Mouse (Mus musculus): ENCODE data around the gene Irf3. TPM values are rescaled to one million over a fixed set of nuclear protein-coding genes. Genes with fewer than 3 reads are reported as not detected.
"Not testable (repeated sequence)": the region's sequence is repeated elsewhere in the genome, so short reads cannot be mapped to it uniquely, and the experiment has no call there.

Irf3 gene
- polyA plus RNA-seq, 1 experiment from 2014 or later: 83.5 TPM

- ATAC-seq (ENCODE audit: insufficient number of reproducible peaks, low FRiP score, low TSS enrichment, low read depth): no peak; the same call in 1 of the 2 replicates
- under 1% methylated on average over 20 of the region's 20 CpGs for WGBS
- DNase-seq (ENCODE audit: low spot score): no peak
Observed at GRCm38 (mm10) chr7:45015344-45015956, 18.0 kb downstream of the Irf3 start.

GRCm38 (mm10) chr7:45015957-45016612, 18.6 kb downstream of the Irf3 start, which contains the start of gene Scaf1:
TSS of gene Scaf1 (minus strand) at chr7:45016363.
- DNase-seq (ENCODE audit: low spot score): peak; percentile 100
- Histone ChIP-seq H3K36me3 (ENCODE audit: control insufficient read depth, insufficient read depth, low read length) (peaks cover 14% of the 10 kb centered on the region; the same call in 1 of the 2 replicates), H3K27ac (replicated peaks; ENCODE audit: low read depth, low read length) (peak within 1 kb of the TSS; percentile 66), H3K27me3 (ENCODE audit: control insufficient read depth, insufficient read depth, low read length) (no peaks in the 10 kb centered on the region), H3K9me3 (ENCODE audit: control insufficient read depth, low read length) (no peaks in the 10 kb centered on the region), H3K4me3 (ENCODE audit: low read depth, low read length) (peak within 1 kb of the TSS; percentile 93), H3K4me2 (ENCODE audit: low read depth, severe bottlenecking) (peak within 1 kb of the TSS; percentile 89), H3K9ac (ENCODE audit: low read length) (peak within 1 kb of the TSS; percentile 98), H3K4me1 (ENCODE audit: control insufficient read depth, insufficient read depth, low read length) (peaks cover 9% of the 10 kb centered on the region)
- peak; percentile 89 for ATAC-seq (ENCODE audit: insufficient number of reproducible peaks, low FRiP score, low TSS enrichment, low read depth)
- under 1% methylated on average over 49 of the region's 69 CpGs for WGBS

More at GRCm38 (mm10) chr7:45015344-45015956, 18.0 kb downstream of the Irf3 start:
- Histone ChIP-seq H3K4me3 (ENCODE audit: low read depth, low read length) (peak overlapping the region; percentile 93), H3K9ac (ENCODE audit: low read length) (peak overlapping the region; percentile 98), H3K36me3 (ENCODE audit: control insufficient read depth, insufficient read depth, low read length) (peaks cover 18% of the 10 kb centered on the region), H3K27ac (replicated peaks; ENCODE audit: low read depth, low read length) (peak overlapping the region; percentile 61; the same call in 1 of the 2 replicates), H3K27me3 (ENCODE audit: control insufficient read depth, insufficient read depth, low read length) (no peaks in the 10 kb centered on the region), H3K4me2 (ENCODE audit: low read depth, severe bottlenecking) (peak overlapping the region; percentile 83), H3K4me1 (ENCODE audit: control insufficient read depth, insufficient read depth, low read length) (peaks cover 9% of the 10 kb centered on the region), H3K9me3 (ENCODE audit: control insufficient read depth, low read length) (no peaks in the 10 kb centered on the region)

- Histone ChIP-seq H3K9me3 (ENCODE audit: control insufficient read depth, low read length) (no peaks in the 10 kb centered on the region), H3K9ac (ENCODE audit: low read length) (peak overlapping the region; percentile 38), H3K4me1 (ENCODE audit: control insufficient read depth, insufficient read depth, low read length) (peaks cover 9% of the 10 kb centered on the region), H3K27ac (replicated peaks; ENCODE audit: low read depth, low read length) (peak overlapping the region; percentile 66), H3K36me3 (ENCODE audit: control insufficient read depth, insufficient read depth, low read length) (peaks cover 9% of the 10 kb centered on the region; the same call in 1 of the 2 replicates), H3K4me3 (ENCODE audit: low read depth, low read length) (peak overlapping the region; percentile 93), H3K4me2 (ENCODE audit: low read depth, severe bottlenecking) (peak overlapping the region; percentile 89), H3K27me3 (ENCODE audit: control insufficient read depth, insufficient read depth, low read length) (no peaks in the 10 kb centered on the region)
- 4% methylated on average over 4 of the region's 4 CpGs for WGBS
- no peak for DNase-seq (ENCODE audit: low spot score)
- ATAC-seq (ENCODE audit: insufficient number of reproducible peaks, low FRiP score, low TSS enrichment, low read depth): no peak
Observed at GRCm38 (mm10) chr7:45016761-45017160, 19.3 kb downstream of the Irf3 start.

- no peaks in the 10 kb centered on the region for H3K9me3 ChIP-seq (ENCODE audit: control insufficient read depth, low read length)
- H3K36me3 ChIP-seq (ENCODE audit: control insufficient read depth, insufficient read depth, low read length): peaks cover 3% of the 10 kb centered on the region; the same call in 1 of the 2 replicates
- no peaks in the 10 kb centered on the region for H3K27me3 ChIP-seq (ENCODE audit: control insufficient read depth, insufficient read depth, low read length)
- H3K4me3 ChIP-seq (ENCODE audit: low read depth, low read length): peak within 1 kb of the TSS; percentile 93
- WGBS: under 1% methylated on average over 36 of the region's 36 CpGs
- DNase-seq (ENCODE audit: low spot score) (peak; percentile 87), ATAC-seq (ENCODE audit: insufficient number of reproducible peaks, low FRiP score, low TSS enrichment, low read depth) (peak; percentile 90)
- peaks cover 9% of the 10 kb centered on the region for H3K4me1 ChIP-seq (ENCODE audit: control insufficient read depth, insufficient read depth, low read length)
- peak within 1 kb of the TSS; percentile 64 for H3K9ac ChIP-seq (ENCODE audit: low read length)
- H3K4me2 ChIP-seq (ENCODE audit: low read depth, severe bottlenecking): peak within 1 kb of the TSS; percentile 89
- H3K27ac ChIP-seq (replicated peaks; ENCODE audit: low read depth, low read length): peak within 1 kb of the TSS; percentile 66
Observed at GRCm38 (mm10) chr7:45017242-45018061, 20.0 kb downstream of the Irf3 start, which contains the start of gene Rras. TSS of gene Rras (plus strand) at chr7:45017961.

GRCm38 (mm10) chr7:45019031-45019571, 21.7 kb downstream of the Irf3 start:
- Histone ChIP-seq H3K4me3 (ENCODE audit: low read depth, low read length) (no peak overlapping the region), H3K36me3 (ENCODE audit: control insufficient read depth, insufficient read depth, low read length) (no peaks in the 10 kb centered on the region), H3K4me1 (ENCODE audit: control insufficient read depth, insufficient read depth, low read length) (peaks cover 9% of the 10 kb centered on the region), H3K27ac (replicated peaks; ENCODE audit: low read depth, low read length) (no peak overlapping the region), H3K27me3 (ENCODE audit: control insufficient read depth, insufficient read depth, low read length) (no peaks in the 10 kb centered on the region), H3K9ac (ENCODE audit: low read length) (no peak overlapping the region), H3K4me2 (ENCODE audit: low read depth, severe bottlenecking) (no peak overlapping the region; the same call in 1 of the 2 replicates), H3K9me3 (ENCODE audit: control insufficient read depth, low read length) (no peaks in the 10 kb centered on the region)
- no peak for DNase-seq (ENCODE audit: low spot score)
- WGBS: 35% methylated on average over 8 of the region's 8 CpGs
- ATAC-seq (ENCODE audit: insufficient number of reproducible peaks, low FRiP score, low TSS enrichment, low read depth): no peak

- Histone ChIP-seq H3K4me2 (ENCODE audit: low read depth, severe bottlenecking) (no peak overlapping the region), H3K4me3 (ENCODE audit: low read depth, low read length) (no peak overlapping the region)
- 69% methylated on average over 9 of the region's 9 CpGs for WGBS
Observed at GRCm38 (mm10) chr7:45020225-45020624, 22.8 kb downstream of the Irf3 start.

GRCm38 (mm10) chr7:45023711-45024110, 26.3 kb downstream of the Irf3 start:
- H3K9me3 ChIP-seq (ENCODE audit: control insufficient read depth, low read length); H3K27ac ChIP-seq (replicated peaks; ENCODE audit: low read depth, low read length); H3K4me1 ChIP-seq (ENCODE audit: control insufficient read depth, insufficient read depth, low read length); H3K4me2 ChIP-seq (ENCODE audit: low read depth, severe bottlenecking); H3K27me3 ChIP-seq (ENCODE audit: control insufficient read depth, insufficient read depth, low read length); H3K4me3 ChIP-seq (ENCODE audit: low read depth, low read length); ATAC-seq (ENCODE audit: insufficient number of reproducible peaks, low FRiP score, low TSS enrichment, low read depth); H3K9ac ChIP-seq (ENCODE audit: low read length); DNase-seq (ENCODE audit: low spot score): not testable (repeated sequence)
- peaks cover 16% of the 10 kb centered on the region for H3K36me3 ChIP-seq (ENCODE audit: control insufficient read depth, insufficient read depth, low read length)
- WGBS: 75% methylated on average over 5 of the region's 5 CpGs

More at GRCm38 (mm10) chr7:45020225-45020624, 22.8 kb downstream of the Irf3 start:
- DNase-seq (ENCODE audit: low spot score): no peak
- no peaks in the 10 kb centered on the region for H3K9me3 ChIP-seq (ENCODE audit: control insufficient read depth, low read length)
- ATAC-seq (ENCODE audit: insufficient number of reproducible peaks, low FRiP score, low TSS enrichment, low read depth): no peak
- H3K9ac ChIP-seq (ENCODE audit: low read length): no peak overlapping the region
- H3K4me1 ChIP-seq (ENCODE audit: control insufficient read depth, insufficient read depth, low read length): peaks cover 4% of the 10 kb centered on the region; the same call in 1 of the 2 replicates
- H3K36me3 ChIP-seq (ENCODE audit: control insufficient read depth, insufficient read depth, low read length): no peaks in the 10 kb centered on the region
- no peak overlapping the region for H3K27ac ChIP-seq (replicated peaks; ENCODE audit: low read depth, low read length)
- H3K27me3 ChIP-seq (ENCODE audit: control insufficient read depth, insufficient read depth, low read length): no peaks in the 10 kb centered on the region

All from limb, embryonic 11.5 days (tissue).